Mouse (Mus musculus): ENCODE measurements at regions not wholly inside any gene's neighbourhood (a gene's known extent, or its start where the extent isn't known, plus 50 kb on each side); places are given as distances from the start of the nearest gene placed in this dataset.

DNA sequence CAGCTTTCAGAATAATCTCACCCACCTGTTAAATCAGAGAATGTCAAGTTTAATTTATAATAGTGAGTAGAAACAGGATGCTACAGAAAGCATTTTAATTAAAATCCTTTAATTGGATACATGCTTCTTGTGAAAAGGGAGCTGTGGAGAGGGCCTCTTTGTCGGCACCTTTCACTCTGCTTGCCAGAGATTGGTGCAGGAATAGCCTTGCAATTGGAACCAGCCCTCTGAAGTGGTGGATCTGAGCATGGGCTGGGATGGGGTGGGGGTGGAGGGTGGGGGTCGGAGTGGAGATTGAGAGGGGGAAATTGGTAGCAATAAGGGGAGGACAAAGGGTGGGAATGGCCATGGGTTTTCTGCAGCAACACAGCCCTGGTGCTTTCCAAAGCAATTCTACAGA lies 207.2 kb downstream of the Tbx15 start:
- intact Hi-C loops (cut with DNase I): no loop called here
- DNase-seq: no peak

GRCm38 (mm10) chr3:99447813-99448212 lies 207.6 kb downstream of the Tbx15 start:
- no peak for DNase-seq
- intact Hi-C loops (cut with DNase I): no loop called here

DNA sequence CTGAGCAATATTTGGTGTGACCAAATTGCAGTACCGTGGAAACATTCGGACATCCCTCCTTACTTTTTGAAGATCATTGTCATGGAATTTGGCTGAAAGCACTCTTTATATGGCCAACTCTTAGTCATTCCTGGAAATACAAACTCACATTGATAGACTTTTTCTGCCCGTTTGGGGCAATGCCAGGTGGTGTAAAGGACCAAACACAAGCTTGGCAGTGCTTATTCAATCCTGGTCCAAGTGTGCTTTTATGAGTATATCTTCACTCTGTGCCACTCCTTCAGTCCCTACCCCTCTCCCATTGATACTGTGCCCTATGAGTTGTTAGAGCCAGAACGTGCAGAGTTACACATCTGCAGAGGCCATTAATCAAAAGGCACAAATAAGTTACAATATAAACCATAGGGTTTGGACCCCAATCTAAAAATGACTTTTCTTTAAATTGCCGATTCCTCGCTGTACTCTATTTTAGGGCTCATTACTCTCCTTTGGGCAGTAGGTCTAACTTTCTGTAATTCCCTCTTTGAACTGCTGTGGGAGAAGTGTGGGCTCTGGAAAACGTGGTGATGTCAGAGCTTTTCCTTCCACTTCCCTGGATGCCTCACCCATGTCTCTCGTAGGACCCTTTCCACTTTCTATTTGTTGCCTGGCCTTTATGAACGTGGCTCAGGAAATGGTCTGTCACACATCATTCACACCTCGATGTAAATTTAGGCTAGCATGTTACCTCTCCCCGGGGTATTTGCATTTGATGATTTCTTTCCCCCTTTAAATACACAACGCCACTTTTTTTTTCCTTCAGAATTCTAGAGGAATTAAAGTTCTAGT lies 219.1 kb downstream of the Tbx15 start:
- intact Hi-C loops (cut with DNase I): no loop called here
- peak in 1 of 2 experiments; percentile 11 for DNase-seq

DNA sequence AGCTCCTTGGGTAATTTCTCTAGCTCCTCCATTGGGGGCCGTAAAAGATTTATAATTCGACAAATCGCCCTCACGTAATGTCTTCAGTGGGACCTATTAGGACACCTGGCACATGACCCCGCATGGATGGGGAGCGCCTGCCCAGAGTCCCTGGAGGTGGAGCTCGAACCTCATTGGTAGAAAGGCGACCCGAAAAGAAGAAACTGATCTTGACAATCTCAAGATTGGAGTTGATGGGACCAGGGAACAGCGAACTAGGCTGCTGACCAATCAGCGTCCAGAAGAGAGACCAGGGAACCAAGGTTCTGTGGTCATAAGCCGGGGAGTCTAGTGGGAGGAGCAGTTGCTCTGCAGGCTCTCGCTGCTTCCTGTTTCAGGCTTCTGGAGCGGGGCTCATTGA lies 259.8 kb downstream of the Tbx15 start:
- intact Hi-C loops (cut with DNase I): loop anchor here (10.0 kb wide), 1 partner anchor 255 kb away; the partner anchor contains the start of gene Tbx15
- no peak for DNase-seq

DNA sequence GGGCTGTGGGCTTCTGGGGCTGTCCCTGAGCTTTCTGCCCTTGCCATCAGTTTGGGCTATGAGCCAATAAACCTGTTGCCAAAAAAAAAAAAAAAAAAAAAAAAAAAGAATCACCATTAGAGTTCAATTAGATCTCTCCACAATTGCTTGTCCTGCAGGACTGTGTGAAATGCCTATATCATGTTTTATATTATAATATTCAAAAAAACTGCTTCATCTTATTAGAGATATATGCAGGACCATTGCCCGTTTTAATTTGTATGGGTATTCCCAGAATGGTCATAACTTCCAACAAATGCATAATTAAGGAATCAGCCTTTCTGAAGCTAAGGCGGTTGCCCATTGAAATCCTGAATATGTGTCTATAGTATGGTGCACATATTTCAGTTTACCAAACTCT lies 264.6 kb downstream of the Tbx15 start:
- no peak for DNase-seq

GRCm38 (mm10) chr3:99512250-99512649 lies 272.1 kb downstream of the Tbx15 start:
- no peak for DNase-seq
- intact Hi-C loops (cut with DNase I): no loop called here

More for the DNA sequence above, 264.6 kb downstream of the Tbx15 start:
- intact Hi-C loops (cut with DNase I): no loop called here

GRCm38 (mm10) chr3:99512933-99513332 lies 272.8 kb downstream of the Tbx15 start:
- no peak for DNase-seq
- intact Hi-C loops (cut with DNase I): no loop called here

DNA sequence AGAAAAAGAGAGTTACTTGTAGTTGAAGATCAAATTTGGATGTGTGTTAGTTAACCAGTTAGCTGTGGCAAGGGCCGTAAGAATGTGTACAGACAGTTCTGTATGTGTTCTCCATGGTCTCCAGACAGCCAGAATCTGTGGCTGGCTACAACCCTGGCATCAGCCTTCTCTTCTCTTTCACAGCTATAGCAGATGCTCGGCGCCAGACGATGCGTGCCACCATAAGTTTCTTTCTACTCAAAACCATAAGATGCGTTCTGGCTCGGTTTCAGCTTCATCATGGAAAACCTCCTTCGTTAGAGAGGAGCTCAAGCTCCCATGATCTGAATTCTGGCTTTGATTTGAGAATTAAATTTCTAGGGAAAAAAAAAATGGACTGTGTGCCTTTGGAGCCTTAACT lies 275.6 kb downstream of the Tbx15 start:
- intact Hi-C loops (cut with DNase I): no loop called here
- no peak for DNase-seq

- no peak for DNase-seq
- intact Hi-C loops (cut with DNase I): no loop called here
Measured at GRCm38 (mm10) chr3:99560917-99561316, 320.7 kb downstream of the Tbx15 start.

GRCm38 (mm10) chr3:99573335-99573976 lies 311.8 kb upstream of the Spag17 start:
- intact Hi-C loops (cut with DNase I): no loop called here
- DNase-seq: no peak

GRCm38 (mm10) chr3:99573977-99574373 lies 311.2 kb upstream of the Spag17 start:
- DNase-seq: no peak

GRCm38 (mm10) chr3:99602679-99603078 lies 282.5 kb upstream of the Spag17 start:
- no peak for DNase-seq
- intact Hi-C loops (cut with DNase I): no loop called here

More at GRCm38 (mm10) chr3:99573977-99574373, 311.2 kb upstream of the Spag17 start:
- intact Hi-C loops (cut with DNase I): no loop called here

- no peak for DNase-seq
- intact Hi-C loops (cut with DNase I): no loop called here
Measured at GRCm38 (mm10) chr3:99632309-99632708, 252.9 kb upstream of the Spag17 start.

GRCm38 (mm10) chr3:99641343-99642106 lies 243.7 kb upstream of the Spag17 start:
- no peak for DNase-seq
- intact Hi-C loops (cut with DNase I): no loop called here

GRCm38 (mm10) chr3:99644910-99645309 lies 240.3 kb upstream of the Spag17 start:
- no peak for DNase-seq
- intact Hi-C loops (cut with DNase I): no loop called here

GRCm38 (mm10) chr3:99645318-99645717 lies 239.9 kb upstream of the Spag17 start:
- DNase-seq: no peak
- intact Hi-C loops (cut with DNase I): no loop called here

DNA sequence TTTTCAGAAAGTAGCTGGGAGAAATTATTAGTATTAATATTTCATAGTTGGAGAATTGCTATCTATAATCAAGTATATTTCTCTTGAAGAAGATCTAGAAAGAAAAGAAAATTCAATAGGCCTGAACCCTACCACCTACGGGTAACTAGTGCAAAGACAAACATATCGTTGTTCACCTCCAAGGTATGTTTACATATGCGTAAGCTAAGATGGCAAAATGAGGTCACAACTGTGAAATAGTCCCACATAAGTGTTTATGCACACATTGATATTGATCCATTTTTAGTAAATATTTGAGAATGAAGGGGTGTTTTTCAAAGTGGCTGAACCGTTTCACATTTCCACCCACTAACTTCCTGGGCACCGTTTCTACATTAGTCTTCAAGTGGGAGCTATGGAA lies 227.6 kb upstream of the Spag17 start:
- intact Hi-C loops (cut with DNase I): no loop called here
- DNase-seq: no peak

DNA sequence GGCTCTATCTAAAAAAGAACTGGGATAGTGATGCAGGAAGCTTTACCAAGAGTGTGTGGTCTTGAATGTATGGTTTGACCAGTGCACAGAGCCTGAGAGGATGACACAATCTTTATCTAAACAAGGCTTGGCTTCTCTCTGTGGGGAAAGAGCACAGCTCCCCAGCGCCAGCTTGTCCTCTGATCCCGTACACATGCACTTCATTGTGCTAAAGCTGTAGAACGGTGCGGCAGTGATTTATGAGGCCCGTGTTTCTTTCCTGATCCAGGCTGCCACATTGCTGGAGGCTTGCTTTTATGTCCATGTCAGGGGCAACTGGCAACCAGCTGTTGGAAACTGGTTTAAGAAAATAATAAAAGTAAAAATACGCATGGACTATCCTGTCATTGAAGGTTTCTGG lies 221.4 kb upstream of the Spag17 start:
- intact Hi-C loops (cut with DNase I): no loop called here
- no peak for DNase-seq

GRCm38 (mm10) chr3:99665363-99665762 lies 219.8 kb upstream of the Spag17 start:
- no peak for DNase-seq
- intact Hi-C loops (cut with DNase I): no loop called here

- intact Hi-C loops (cut with DNase I): no loop called here
Measured at GRCm38 (mm10) chr3:99665902-99666768, 219.1 kb upstream of the Spag17 start.

More at GRCm38 (mm10) chr3:99665902-99666768, 219.1 kb upstream of the Spag17 start:
- DNase-seq: no peak
